8 mouse cellular contexts compared by ENCODE assay signal in genomic region chr11:117872861-117873608, GRCm38 (mm10). TPM values are rescaled to one million over a fixed set of nuclear protein-coding genes. Genes with fewer than 3 reads are reported as not detected.
DNase-seq lines count a peak whose midpoint lies in the region; ATAC-seq and TF ChIP-seq lines count a peak whose summit lies in the region.

Gene Tha1 (minus strand): TSS chr11:117873481.

- 3% methylated on average over 51 of the region's 51 CpGs for WGBS in forebrain, embryonic 11.5 days
- 1% methylated on average over 51 of the region's 51 CpGs for WGBS in heart, embryonic 15.5 days
- 2% methylated on average over 51 of the region's 51 CpGs for WGBS in liver, embryonic 11.5 days

- peak within 1 kb of the TSS; percentile 99 for H3K4me2 ChIP-seq in forebrain, embryonic 11.5 days (ENCODE audit: low read depth, low read length, severe bottlenecking)
- peak within 1 kb of the TSS; percentile 99 for H3K4me2 ChIP-seq in heart, embryonic 15.5 days
- H3K4me2 ChIP-seq in liver, embryonic 11.5 days, result peak within 1 kb of the TSS; percentile 94

- peak; percentile 88 for DNase-seq in forebrain, embryonic 11.5 days (ENCODE audit: low spot score)
- DNase-seq in kidney, postnatal 14 days, result peak; percentile 90
- DNase-seq in liver, embryonic 11.5 days (ENCODE audit: low spot score), result peak; percentile 72
- DNase-seq in testis, postnatal 10 days (ENCODE audit: low spot score), result peak; percentile 81

- H3K36me3 ChIP-seq in C2C12 (ENCODE audit: control insufficient read depth, insufficient read depth), result no peaks in the 10 kb centered on the region
- no peaks in the 10 kb centered on the region for H3K36me3 ChIP-seq in forebrain, embryonic 11.5 days (ENCODE audit: control insufficient read depth, insufficient read depth, low read length)
- H3K36me3 ChIP-seq in heart, embryonic 15.5 days, result no peaks in the 10 kb centered on the region
- H3K36me3 ChIP-seq in liver, embryonic 11.5 days (ENCODE audit: control insufficient read depth, insufficient read depth, low read length), result no peaks in the 10 kb centered on the region

- peak within 1 kb of the TSS; percentile 50 for H3K27ac ChIP-seq in bone marrow macrophage, adult 2 months (ENCODE audit: insufficient read depth, low read depth, low read length)
- H3K27ac ChIP-seq in forebrain, embryonic 11.5 days (ENCODE audit: low read depth, low read length), result no peak within 1 kb of the TSS
- peak within 1 kb of the TSS; percentile 76 for H3K27ac ChIP-seq in heart, embryonic 15.5 days
- H3K27ac ChIP-seq in liver, embryonic 11.5 days (ENCODE audit: low read depth, low read length), result no peak within 1 kb of the TSS

- H3ac ChIP-seq in C2C12 (ENCODE audit: control insufficient read depth, insufficient read length, low read depth), result peak within 1 kb of the TSS; percentile 58

- H3K4me1 ChIP-seq in bone marrow macrophage, adult 2 months (ENCODE audit: control insufficient read depth, insufficient read depth, low read length), result peaks cover 22% of the 10 kb centered on the region
- H3K4me1 ChIP-seq in forebrain, embryonic 11.5 days (replicated peaks; ENCODE audit: control insufficient read depth, insufficient read depth, low read length), result peaks cover 11% of the 10 kb centered on the region; the same call in 1 of the 2 replicates
- H3K4me1 ChIP-seq in heart, embryonic 15.5 days (replicated peaks), result peaks cover 37% of the 10 kb centered on the region
- H3K4me1 ChIP-seq in liver, embryonic 11.5 days (replicated peaks; ENCODE audit: control insufficient read depth, insufficient read depth, low read length), result peaks cover 31% of the 10 kb centered on the region

- TF ChIP-seq POLR2A in bone marrow macrophage, adult 2 months (IDR thresholded peaks at IDR 0.05; ENCODE audit: borderline replicate concordance, low read depth, low read length), result no peak

- ATAC-seq in forebrain, embryonic 11.5 days (replicated peaks; ENCODE audit: low FRiP score), result peak; percentile 84
- ATAC-seq in heart, embryonic 15.5 days (replicated peaks; ENCODE audit: insufficient number of reproducible peaks, insufficient read depth, low FRiP score, low read depth), result peak; percentile 77
- no peak for ATAC-seq in liver, embryonic 11.5 days (replicated peaks; ENCODE audit: low FRiP score)
- peak; percentile 44 for ATAC-seq in monocyte, adult 5-6 weeks (replicated peaks; ENCODE audit: insufficient number of reproducible peaks, low FRiP score, low TSS enrichment, poor library complexity, severe bottlenecking)

- H3K9me3 ChIP-seq in forebrain, embryonic 11.5 days (ENCODE audit: control insufficient read depth, low read length), result no peaks in the 10 kb centered on the region
- H3K9me3 ChIP-seq in heart, embryonic 15.5 days (replicated peaks), result no peaks in the 10 kb centered on the region
- H3K9me3 ChIP-seq in liver, embryonic 11.5 days (ENCODE audit: control insufficient read depth, low read length), result no peaks in the 10 kb centered on the region

- peak within 1 kb of the TSS; percentile 54 for H3K4me3 ChIP-seq in C2C12 (ENCODE audit: insufficient read depth, poor library complexity, severe bottlenecking)
- peak within 1 kb of the TSS; percentile 92 for H3K4me3 ChIP-seq in bone marrow macrophage, adult 2 months (ENCODE audit: insufficient read depth, low read length)
- H3K4me3 ChIP-seq in forebrain, embryonic 11.5 days (ENCODE audit: low read depth, low read length), result peak within 1 kb of the TSS; percentile 60
- peak within 1 kb of the TSS; percentile 88 for H3K4me3 ChIP-seq in heart, embryonic 15.5 days
- peak within 1 kb of the TSS; percentile 70 for H3K4me3 ChIP-seq in liver, embryonic 11.5 days (ENCODE audit: low read depth, low read length)

- H3K9ac ChIP-seq in forebrain, embryonic 11.5 days (ENCODE audit: low read length), result peak within 1 kb of the TSS; percentile 64
- peak within 1 kb of the TSS; percentile 80 for H3K9ac ChIP-seq in heart, embryonic 15.5 days
- H3K9ac ChIP-seq in liver, embryonic 11.5 days (ENCODE audit: low read depth, low read length), result peak within 1 kb of the TSS; percentile 66

- no peak for TF ChIP-seq CTCF in C2C12 (IDR thresholded peaks at IDR 0.05; ENCODE audit: control insufficient read depth, insufficient read depth, insufficient read length)
- no peak for TF ChIP-seq CTCF in bone marrow macrophage, adult 2 months (IDR thresholded peaks at IDR 0.05; ENCODE audit: low read depth, low read length)

- H3K79me2 ChIP-seq in C2C12 (ENCODE audit: control insufficient read depth, insufficient read depth), result no peaks in the 10 kb centered on the region

- no peaks in the 10 kb centered on the region for H3K27me3 ChIP-seq in C2C12 (ENCODE audit: control insufficient read depth, insufficient read depth, insufficient read length)
- H3K27me3 ChIP-seq in forebrain, embryonic 11.5 days (ENCODE audit: control insufficient read depth, insufficient read depth, low read length), result no peaks in the 10 kb centered on the region
- no peaks in the 10 kb centered on the region for H3K27me3 ChIP-seq in heart, embryonic 15.5 days
- peaks cover 14% of the 10 kb centered on the region for H3K27me3 ChIP-seq in liver, embryonic 11.5 days (replicated peaks; ENCODE audit: control insufficient read depth, insufficient read depth, low read length)

- H3K79me3 ChIP-seq in C2C12 (ENCODE audit: low read depth), result no peaks in the 10 kb centered on the region

TF ChIP-seq in C2C12, 6 proteins besides CTCF, POLR2A, EP300 and RAD21:
- peak; percentile 21 for TF ChIP-seq MAX (IDR thresholded peaks at IDR 0.05)
- TF ChIP-seq MYOD1 (IDR thresholded peaks at IDR 0.05; ENCODE audit: control insufficient read depth, insufficient read length, low read depth), result no peak
TF ChIP-seq in C2C12: peak in this region for 1.

RNA-seq across cellular contexts. Expression of gene Tha1, which starts in this region (rescaled TPM):
- 1.4 TPM for polyA plus RNA-seq in C2C12 (2012; fragmentation: generic; extraction: Trizol)
- polyA plus RNA-seq in bone marrow macrophage, adult 2 months (2012; ENCODE audit: insufficient read depth, insufficient read length, missing spikeins), result 2.8 and 4.5 TPM in 2 replicates
- 3.2 and 4.0 TPM in 2 replicates for polyA plus RNA-seq in forebrain, embryonic 11.5 days (2014; fragmentation: Nextera tagmentation; extraction: Ambion mirVana)
- polyA plus RNA-seq in heart, embryonic 15.5 days (2015; fragmentation: Nextera tagmentation; extraction: Ambion mirVana), result 5.5 and 6.4 TPM in 2 replicates
- polyA plus RNA-seq in liver, embryonic 11.5 days (2014; fragmentation: Nextera tagmentation; extraction: Ambion mirVana), result 1.5 and 1.7 TPM in 2 replicates
- 1.6 to 6.4 TPM (median 1.9 TPM) in 3 replicates for total RNA-seq in monocyte, adult 5-6 weeks (2017)

Comparison
In these comparisons a context has a peak if more than half of its experiments do, and no peak if none do; other contexts are left out.
1. H3K27ac ChIP-seq: peak in bone marrow macrophage, adult 2 months (single experiment) and heart, embryonic 15.5 days (single experiment); none in forebrain, embryonic 11.5 days (single experiment) and liver, embryonic 11.5 days (single experiment).
2. Peak in every context shown above with its lines, with median percentiles within 50 percentile points of each other: H3K4me3 ChIP-seq, DNase-seq, H3K4me2 ChIP-seq and H3K9ac ChIP-seq.